Mouse (Mus musculus) kidney, adult 2 months (tissue): ENCODE data around the gene Ipo5.

ENCODE experiments used
- CTCF ChIP-seq: fragments of 200-500 bp; conservative IDR thresholded peaks from 2 replicates; pipeline ENCODE4 v1.5.1; 2011; ENCODE audit warnings: low read depth, mild to moderate bottlenecking, control low read depth, low read length, moderate library complexity, mixed read lengths; ENCODE audit not compliant: insufficient read depth, insufficient read length
- POLR2A ChIP-seq: fragments of 200-500 bp; IDR thresholded peaks from one replicate; pipeline ENCODE4 v1.6.1; 2011; ENCODE audit warnings: low read depth, low read length, control low read depth

- no peak for TF ChIP-seq CTCF
- no peak for TF ChIP-seq POLR2A
These were observed 14.9 kb downstream of the Ipo5 start for GRCm38 (mm10) chr14:120925731-120926585.
